Mouse (Mus musculus): ENCODE measurements around the gene Sbf2. TPM values are rescaled to one million over a fixed set of nuclear protein-coding genes. Genes with fewer than 3 reads are reported as not detected.
A peak's percentile ranks its signal among the peaks of the same experiment; 100 is the strongest.

Sbf2 gene
- polyA plus RNA-seq, 1 experiment from 2014 or later, result 35.4 TPM

- Histone ChIP-seq H3K36me3 (ENCODE audit: control insufficient read depth, insufficient read depth, low read length) (no peaks in the 10 kb centered on the region), H3K27me3 (ENCODE audit: control insufficient read depth, insufficient read depth, low read length) (no peaks in the 10 kb centered on the region), H3K27ac (ENCODE audit: low read depth, low read length) (peak overlapping the region; percentile 59; the same call in 1 of the 2 replicates), H3K4me1 (ENCODE audit: control insufficient read depth, insufficient read depth, low read length) (peaks cover 21% of the 10 kb centered on the region), H3K9ac (ENCODE audit: low read depth, low read length) (no peak overlapping the region), H3K9me3 (replicated peaks; ENCODE audit: control insufficient read depth, low read length) (no peaks in the 10 kb centered on the region), H3K4me3 (ENCODE audit: low read depth, low read length) (no peak overlapping the region), H3K4me2 (no peak overlapping the region)
- 67% methylated on average over 4 of the region's 4 CpGs for WGBS (ENCODE audit: insufficient replicate concordance)
- no peak for ATAC-seq (replicated peaks; ENCODE audit: insufficient number of reproducible peaks, low FRiP score, low TSS enrichment)
These were observed 354.6 kb downstream of the Sbf2 start for GRCm38 (mm10) chr7:110259966-110260711.

DNA sequence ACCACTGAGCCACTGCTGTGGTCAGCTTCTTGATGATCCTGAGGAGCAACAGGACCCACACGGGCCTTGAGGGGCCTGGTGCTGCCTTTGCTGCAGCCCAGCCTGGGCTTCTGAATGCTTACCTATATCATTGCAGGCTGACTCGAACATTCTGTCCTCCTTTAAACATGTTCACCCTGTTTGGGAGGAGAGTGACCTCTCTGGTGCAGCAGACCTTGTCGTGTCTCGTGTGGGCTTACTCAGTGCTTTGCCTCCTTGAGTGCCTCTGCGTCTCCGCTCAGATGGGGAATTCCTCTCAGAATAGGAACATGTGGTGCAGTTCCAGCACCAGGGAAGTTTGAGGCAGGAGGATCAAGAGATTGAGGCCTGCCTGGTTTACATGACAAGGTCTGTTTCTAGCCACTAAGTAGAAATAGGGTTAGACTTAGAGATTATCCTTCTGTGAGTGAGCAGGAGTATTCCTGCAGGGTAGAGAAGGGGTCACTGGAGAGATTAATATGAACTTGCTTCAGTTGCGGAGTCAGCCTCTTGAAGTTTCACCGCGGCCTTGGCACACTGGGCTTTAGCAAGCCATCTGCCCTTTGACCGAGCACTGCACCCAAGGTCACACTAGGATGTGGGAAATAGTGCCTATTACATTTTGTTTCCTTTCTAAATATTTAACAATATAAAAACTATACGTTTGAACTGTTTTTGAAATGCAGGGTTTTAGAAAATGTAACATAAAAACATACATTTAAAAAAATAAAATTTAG, 356.3 kb downstream of the Sbf2 start:
- Histone ChIP-seq H3K4me1 (ENCODE audit: control insufficient read depth, insufficient read depth, low read length) (peaks cover 28% of the 10 kb centered on the region), H3K9ac (ENCODE audit: low read depth, low read length) (peak overlapping the region; percentile 1; the same call in 1 of the 2 replicates), H3K27me3 (ENCODE audit: control insufficient read depth, insufficient read depth, low read length) (no peaks in the 10 kb centered on the region), H3K27ac (ENCODE audit: low read depth, low read length) (0 out of 2 replicates have a peak overlapping the region, but pooled peaks have one; percentile 24), H3K4me2 (no peak overlapping the region), H3K4me3 (ENCODE audit: low read depth, low read length) (no peak overlapping the region), H3K36me3 (ENCODE audit: control insufficient read depth, insufficient read depth, low read length) (no peaks in the 10 kb centered on the region), H3K9me3 (replicated peaks; ENCODE audit: control insufficient read depth, low read length) (no peaks in the 10 kb centered on the region)
- ATAC-seq (replicated peaks; ENCODE audit: insufficient number of reproducible peaks, low FRiP score, low TSS enrichment), result no peak
- 62% methylated on average over 11 of the region's 11 CpGs for WGBS (ENCODE audit: insufficient replicate concordance)

Other genes starting within 250 kb of the Sbf2 start
- gene Adm, start 12.7 kb upstream of the Sbf2 start, polyA plus RNA-seq (2014; fragmentation: Nextera tagmentation; extraction: Ambion mirVana), result 13.0 and 14.9 TPM in 2 replicates
- 6.0 and 8.9 TPM in 2 replicates for gene Ampd3, start 153.3 kb upstream of the Sbf2 start, polyA plus RNA-seq (2014; fragmentation: Nextera tagmentation; extraction: Ambion mirVana)
- 34.1 and 35.5 TPM in 2 replicates for gene Rnf141, start 229.5 kb upstream of the Sbf2 start, polyA plus RNA-seq (2014; fragmentation: Nextera tagmentation; extraction: Ambion mirVana)
- gene Lyve1, start 248.3 kb upstream of the Sbf2 start, polyA plus RNA-seq (2014; fragmentation: Nextera tagmentation; extraction: Ambion mirVana), result 3.1 and 3.4 TPM in 2 replicates

Measured in heart, embryonic 11.5 days (tissue).